Mouse (Mus musculus): Measurements from ENCODE around the gene Arsk.

Arsk gene

GRCm38 (mm10) chr13:76024588-76024987 is 73.9 kb downstream of the Arsk start:
- in situ Hi-C loops (cut with MboI, MseI): no loop called here

GRCm38 (mm10) chr13:76021782-76022181 is 76.7 kb downstream of the Arsk start:
- in situ Hi-C loops (cut with MboI, MseI): no loop called here

DNA sequence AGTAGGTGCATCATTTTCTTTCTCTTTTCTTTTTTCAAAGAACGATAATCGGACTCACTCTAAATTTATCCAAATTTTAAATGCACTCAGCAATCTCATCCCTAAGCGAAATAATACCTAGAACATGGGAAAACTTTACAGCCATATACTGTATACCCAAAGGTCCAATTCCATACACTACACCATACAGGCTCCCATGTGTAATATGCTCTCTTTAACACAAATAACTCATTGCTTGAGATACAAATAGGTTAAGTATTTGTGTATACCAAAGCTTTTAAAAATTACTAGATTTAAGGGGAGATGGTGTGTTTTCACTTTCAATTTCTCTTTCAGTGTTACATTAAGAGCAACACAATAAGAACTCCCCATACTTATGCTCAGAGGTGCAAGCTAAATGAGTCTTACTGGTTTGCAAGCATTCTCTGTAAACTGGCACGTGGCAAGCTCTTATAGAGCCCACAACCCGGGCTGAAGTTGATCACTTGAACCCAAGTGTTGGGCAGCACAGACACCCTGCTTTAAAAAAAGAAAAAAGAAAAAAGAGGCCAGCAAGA is 79.5 kb downstream of the Arsk start:
- in situ Hi-C loops (cut with MboI, MseI): no loop called here

- in situ Hi-C loops (cut with MboI, MseI): no loop called here
These were observed 80.3 kb downstream of the Arsk start, which contains the start of gene Rfesd for GRCm38 (mm10) chr13:76017974-76018843. Gene Rfesd (minus strand): TSS chr13:76018719.

DNA sequence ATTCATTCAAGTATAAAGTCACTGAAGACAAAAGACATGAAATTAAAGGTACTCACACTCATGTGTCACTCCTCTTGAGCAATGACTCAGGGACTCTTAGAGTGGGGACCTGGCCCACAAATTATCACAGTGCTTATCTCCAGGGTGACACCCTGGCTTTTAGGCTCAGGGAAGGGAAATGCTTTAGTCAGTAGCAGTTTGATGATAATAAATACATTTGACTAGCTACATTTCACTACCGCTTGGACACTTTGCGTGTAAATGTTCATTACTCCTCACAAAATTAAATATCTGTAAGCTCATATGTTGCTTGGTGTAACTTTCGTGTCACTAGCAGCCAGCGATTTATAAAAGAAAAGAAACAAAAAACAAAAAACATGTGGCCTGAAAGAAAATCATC is 81.0 kb downstream of the Arsk start:
- in situ Hi-C loops (cut with MboI, MseI): no loop called here

- in situ Hi-C loops (cut with MboI, MseI): no loop called here
These were observed 83.9 kb downstream of the Arsk start for GRCm38 (mm10) chr13:76014511-76014910.
